Mouse (Mus musculus) bone marrow, adult 2 months (tissue): ENCODE data around the gene Shc4.

Experiments
- CTCF ChIP-seq: fragments of 200-500 bp; IDR thresholded peaks from 2 replicates; pipeline ENCODE4 v1.5.1; 2011; ENCODE audit warnings: low read length, control low read depth; ENCODE audit not compliant: control insufficient read depth, insufficient read depth
- POLR2A ChIP-seq: fragments of 200-500 bp; IDR thresholded peaks from 2 replicates; pipeline ENCODE4 v1.6.1; 2011; ENCODE audit warnings: low read depth, mild to moderate bottlenecking, control low read depth, low read length, borderline replicate concordance; ENCODE audit not compliant: control insufficient read depth

DNA sequence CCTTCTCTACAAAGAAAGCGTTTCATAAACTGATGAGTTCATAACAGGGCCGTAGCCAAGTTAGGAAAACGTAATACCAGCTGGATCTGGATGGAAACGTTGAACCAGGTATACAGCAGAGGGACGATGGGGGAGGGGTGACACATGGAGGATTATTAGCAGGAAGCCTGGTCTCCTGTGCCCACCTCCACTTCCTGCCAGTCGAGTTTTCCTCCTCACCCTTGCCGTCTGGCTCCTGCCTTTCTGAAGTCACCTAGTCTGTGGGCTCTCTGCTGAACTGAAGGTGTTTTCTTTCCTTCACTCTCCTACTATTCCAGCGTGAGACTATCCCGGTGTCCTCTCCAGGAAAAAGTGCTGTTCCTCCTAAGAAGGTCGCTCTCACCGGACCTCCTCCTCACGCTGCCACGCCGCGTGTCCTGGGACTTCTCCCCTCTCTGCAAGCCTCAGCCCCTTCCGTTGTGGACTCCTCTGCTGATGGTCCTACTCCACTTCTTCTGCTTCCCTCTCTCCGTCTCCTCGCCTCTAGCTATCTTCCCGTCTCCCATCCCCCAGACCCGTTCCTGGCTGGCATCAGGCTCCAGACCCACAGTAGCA is 63.3 kb downstream of the Shc4 start:
- TF ChIP-seq POLR2A: no peak
- no peak for TF ChIP-seq CTCF
